Mouse (Mus musculus): ENCODE results near the gene Jak3.

DNA sequence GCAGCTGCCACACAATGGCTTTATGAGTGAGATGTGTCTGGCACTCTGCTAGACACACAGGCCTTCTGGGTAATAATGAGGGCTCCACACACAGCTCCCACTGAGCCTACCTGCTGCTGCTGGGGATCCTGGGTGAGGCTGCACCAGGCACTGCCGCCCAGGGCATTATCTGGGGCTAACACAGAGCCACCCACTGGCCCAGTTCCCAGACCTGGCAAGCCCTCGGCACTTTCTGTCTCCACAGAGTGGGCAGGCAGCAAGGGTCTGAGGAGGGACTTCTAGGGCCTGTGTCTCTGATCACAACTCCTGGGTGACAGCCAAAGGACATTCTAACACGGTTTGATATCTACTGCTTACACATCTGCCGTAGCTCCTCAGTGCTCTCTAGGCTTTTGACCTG lies 43.1 kb downstream of the Jak3 start:
- TF ChIP-seq ZMIZ1 (IDR thresholded peaks at IDR 0.05; ENCODE audit: low read depth, low read length) = no peak
- no peak for TF ChIP-seq TCF12 (IDR thresholded peaks at IDR 0.05; ENCODE audit: low read depth, low read length)
- no peak for TF ChIP-seq POLR2A (IDR thresholded peaks at IDR 0.05; ENCODE audit: low read depth, low read length)
- no peak for TF ChIP-seq SMC3 (IDR thresholded peaks at IDR 0.05; ENCODE audit: low read depth, low read length)
- TF ChIP-seq SIN3A (IDR thresholded peaks at IDR 0.05; ENCODE audit: low read length) = no peak
- TF ChIP-seq CTCF (conservative IDR thresholded peaks at IDR 0.05 in 1 of 2, IDR thresholded peaks at IDR 0.05 in 1 of 2; ENCODE audit: low read depth in 2 of 2, low read length in 2 of 2) = no peak
- TF ChIP-seq TBP (conservative IDR thresholded peaks at IDR 0.05; ENCODE audit: low read depth, low read length) = no peak
- TF ChIP-seq MAZ (IDR thresholded peaks at IDR 0.05; ENCODE audit: low read depth, low read length) = no peak
